Mouse (Mus musculus): ENCODE measurements at regions not wholly inside any gene's neighbourhood (a gene's known extent, or its start where the extent isn't known, plus 50 kb on each side); places are given as distances from the start of the nearest gene placed in this dataset.

DNA sequence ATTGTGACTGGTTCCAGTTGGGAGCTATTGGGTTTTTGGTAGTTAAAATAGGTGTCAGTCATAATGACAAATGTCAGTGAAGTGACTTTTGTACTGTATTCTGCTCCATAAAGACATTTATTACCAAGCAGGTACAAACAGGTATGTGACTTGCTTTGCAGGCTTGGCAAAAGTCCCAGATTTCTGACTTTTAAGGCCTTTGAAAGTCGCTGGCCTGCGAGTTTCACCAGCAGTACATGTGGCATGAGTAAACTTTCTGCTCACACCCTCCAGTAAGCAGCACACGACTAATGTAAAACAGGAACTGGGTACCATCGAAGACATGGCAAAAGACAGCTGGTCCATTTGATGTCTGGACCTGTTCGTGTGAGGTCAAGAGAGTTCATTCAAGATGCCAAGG is 659.2 kb downstream of the Zfp706 start:
- no peak for DNase-seq (ENCODE audit: extremely low read depth, low read depth)

GRCm38 (mm10) chr15:36347333-36347845 is 660.2 kb downstream of the Zfp706 start:
- DNase-seq (ENCODE audit: extremely low read depth, low read depth) = no peak

DNA sequence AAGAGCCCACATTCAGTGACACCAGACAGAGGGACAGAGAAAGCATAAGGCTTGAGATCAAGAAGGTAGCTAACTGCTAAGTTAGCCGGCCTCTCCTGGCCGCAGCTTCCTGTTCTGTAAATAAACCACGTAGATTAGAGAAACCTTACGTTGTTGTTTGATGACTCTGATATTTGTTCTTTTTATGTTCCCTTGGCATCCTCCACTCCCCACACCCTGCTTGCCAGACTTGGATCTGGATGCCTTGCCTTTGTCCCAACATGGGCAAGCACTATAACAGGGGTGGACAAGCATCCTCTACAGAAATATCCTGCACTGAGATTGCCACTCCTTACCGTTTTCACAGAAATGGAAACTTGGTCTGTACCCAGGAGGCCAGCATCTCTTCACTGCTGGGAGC is 661.4 kb downstream of the Zfp706 start:
- DNase-seq (ENCODE audit: extremely low read depth, low read depth) = peak; percentile 35

DNA sequence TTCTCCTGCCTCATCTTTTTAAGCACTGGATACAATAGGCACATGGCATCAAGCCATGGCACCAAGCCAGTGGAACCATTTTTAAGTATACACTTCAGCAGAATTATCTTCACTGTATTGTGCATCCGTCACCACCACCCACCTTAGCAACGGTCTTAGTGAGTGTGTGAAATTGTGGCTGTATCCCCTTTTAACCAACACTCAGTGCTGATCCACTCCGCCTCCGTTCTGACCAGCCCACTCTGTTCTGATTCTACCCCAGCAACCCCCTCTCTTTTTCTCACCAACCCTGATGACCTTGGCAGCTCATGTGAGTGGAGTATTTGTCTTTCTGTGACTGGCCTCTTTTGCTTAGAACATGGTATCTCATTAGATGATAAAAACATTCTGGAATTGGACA is 662.2 kb downstream of the Zfp706 start:
- DNase-seq (ENCODE audit: extremely low read depth, low read depth) = no peak

DNA sequence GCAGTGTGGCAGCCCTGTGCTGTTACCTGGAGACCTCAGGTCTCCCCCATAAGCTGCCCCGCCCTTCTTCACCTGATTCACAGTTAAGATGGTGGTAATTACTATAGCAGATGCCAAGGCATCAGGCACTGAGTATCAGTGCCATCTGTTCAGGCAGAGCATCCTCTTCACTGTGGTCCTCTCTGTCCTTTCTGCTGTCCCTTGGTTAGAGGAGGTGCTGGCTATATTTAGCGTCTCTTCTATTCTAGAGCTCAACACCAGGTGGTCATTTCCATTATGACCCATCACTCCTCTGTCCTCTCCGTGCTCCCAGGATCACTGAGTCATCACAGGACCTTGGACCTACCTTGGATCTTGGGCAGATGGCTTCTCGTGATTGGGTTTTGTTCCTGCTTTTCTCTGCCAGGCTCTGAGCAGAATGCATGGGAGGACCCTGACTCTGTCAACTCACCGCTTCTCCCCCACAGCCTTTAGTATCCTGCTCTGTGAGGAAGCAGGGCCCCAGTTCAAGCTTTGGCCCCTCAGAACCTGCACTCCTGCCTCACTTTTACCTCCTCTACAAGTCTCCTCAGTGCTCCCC is 667.5 kb downstream of the Zfp706 start:
- no peak for DNase-seq (ENCODE audit: extremely low read depth, low read depth)

DNA sequence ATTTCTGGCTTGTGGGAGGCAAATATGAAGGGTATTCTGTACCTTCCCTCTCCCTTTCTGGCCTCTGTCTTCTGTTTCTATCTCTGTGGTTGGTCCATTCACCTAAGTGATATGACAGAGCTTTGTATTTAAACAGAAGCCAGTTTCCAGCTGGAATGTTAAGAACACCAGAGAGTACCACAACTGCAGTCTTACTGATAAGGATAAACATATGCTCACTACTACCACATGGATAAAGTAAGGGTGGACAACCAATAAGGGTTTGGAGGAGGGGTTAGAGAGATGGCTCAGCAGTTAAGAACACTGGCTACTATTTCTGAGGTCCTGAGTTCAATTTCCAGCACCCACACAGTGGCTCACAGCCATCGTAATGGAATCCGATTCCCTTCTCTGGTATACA is 668.8 kb downstream of the Zfp706 start:
- no peak for DNase-seq (ENCODE audit: extremely low read depth, low read depth)

GRCm38 (mm10) chr15:36336857-36337256 is 670.7 kb downstream of the Zfp706 start:
- no peak for DNase-seq (ENCODE audit: extremely low read depth, low read depth)

DNA sequence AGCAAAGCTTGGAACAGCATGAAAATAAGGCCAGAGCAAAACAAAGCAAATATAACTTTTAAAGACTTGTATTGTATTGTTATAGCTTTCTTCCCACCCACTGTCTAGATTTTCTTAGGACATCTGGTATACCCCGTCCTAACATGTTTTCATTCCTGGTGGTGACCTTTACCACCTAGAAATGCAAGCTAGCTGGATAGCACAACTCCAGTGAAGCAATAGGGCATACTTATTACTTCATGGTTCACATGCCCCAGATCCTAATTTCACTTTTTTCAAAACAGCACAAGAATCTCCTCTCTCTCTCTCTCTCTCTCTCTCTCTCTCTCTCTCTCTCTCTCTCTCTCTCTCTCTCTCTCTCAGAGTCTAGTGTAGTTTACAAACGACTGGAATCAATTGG is 672.5 kb downstream of the Zfp706 start:
- no peak for DNase-seq (ENCODE audit: extremely low read depth, low read depth)

DNA sequence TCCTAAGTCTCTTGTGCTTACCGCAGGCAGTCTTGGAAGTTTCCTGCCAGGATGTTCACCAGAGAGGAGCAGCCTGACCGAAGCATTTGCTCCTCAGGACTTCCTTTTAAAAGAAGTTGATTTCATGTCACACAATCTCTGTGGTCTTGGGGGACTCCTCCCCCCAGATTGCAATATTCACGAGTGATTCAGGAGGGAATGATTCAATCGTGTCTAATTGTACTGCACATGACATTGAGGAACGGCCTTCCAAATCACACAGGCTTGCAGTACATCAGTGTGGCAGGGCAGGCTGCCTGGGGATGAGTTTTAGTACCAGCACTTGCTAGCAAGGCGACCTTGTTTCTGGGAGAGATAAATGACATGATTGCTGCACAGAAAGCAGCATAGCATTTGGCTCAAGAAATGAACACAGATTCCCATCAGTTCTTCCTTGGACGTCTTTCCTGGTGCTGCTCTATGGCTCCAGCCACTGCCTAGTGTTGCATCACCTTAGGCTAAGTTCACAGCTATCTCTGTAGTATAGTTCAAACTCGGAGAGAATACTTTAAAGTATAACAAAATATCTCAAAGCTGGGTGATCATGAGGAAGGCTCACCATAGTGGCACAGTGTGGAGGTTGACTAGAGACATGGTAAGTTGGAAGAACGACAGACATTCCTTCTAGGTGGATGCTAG is 673.0 kb downstream of the Zfp706 start:
- DNase-seq (ENCODE audit: extremely low read depth, low read depth) = no peak

- no peak for DNase-seq (ENCODE audit: extremely low read depth, low read depth)
Observed at GRCm38 (mm10) chr15:36333857-36334256, 673.7 kb downstream of the Zfp706 start.

- no peak for DNase-seq (ENCODE audit: extremely low read depth, low read depth)
Observed at GRCm38 (mm10) chr15:36333265-36333664, 674.3 kb downstream of the Zfp706 start.

All from MEL-GATA-1-ER (cell line).